Mouse (Mus musculus): Measurements from ENCODE around the gene Tada1.

The Tada1 gene

GRCm38 (mm10) chr1:166379013-166379629, at the start of gene Tada1:
Tada1 (plus strand) TSS chr1:166379097.
- DNase-seq (ENCODE audit: low read depth, low spot score), result peak; percentile 97

- peak; percentile 79 for DNase-seq (ENCODE audit: low read depth, low spot score)
These were observed 48.1 kb upstream of the Tada1 start for GRCm38 (mm10) chr1:166330752-166331151.

- peak; percentile 55 for DNase-seq (ENCODE audit: low read depth, low spot score)
These were observed 39.8 kb upstream of the Tada1 start for GRCm38 (mm10) chr1:166339110-166339509.

GRCm38 (mm10) chr1:166342060-166342459, 36.8 kb upstream of the Tada1 start:
- DNase-seq (ENCODE audit: low read depth, low spot score), result no peak

GRCm38 (mm10) chr1:166342539-166342938, 36.4 kb upstream of the Tada1 start:
- DNase-seq (ENCODE audit: low read depth, low spot score), result no peak

- DNase-seq (ENCODE audit: low read depth, low spot score), result no peak
These were observed 35.3 kb upstream of the Tada1 start for GRCm38 (mm10) chr1:166343586-166343985.

GRCm38 (mm10) chr1:166344300-166345077, 34.4 kb upstream of the Tada1 start:
- DNase-seq (ENCODE audit: low read depth, low spot score), result peak; percentile 70

- no peak for DNase-seq (ENCODE audit: low read depth, low spot score)
These were observed 33.3 kb upstream of the Tada1 start for GRCm38 (mm10) chr1:166345602-166346001.

- DNase-seq (ENCODE audit: low read depth, low spot score), result no peak
These were observed 32.0 kb upstream of the Tada1 start for GRCm38 (mm10) chr1:166346906-166347305.

GRCm38 (mm10) chr1:166349341-166349740, 29.6 kb upstream of the Tada1 start:
- no peak for DNase-seq (ENCODE audit: low read depth, low spot score)

- no peak for DNase-seq (ENCODE audit: low read depth, low spot score)
These were observed 29.1 kb upstream of the Tada1 start for GRCm38 (mm10) chr1:166349751-166350150.

- peak; percentile 95 for DNase-seq (ENCODE audit: low read depth, low spot score)
These were observed 18.6 kb upstream of the Tada1 start for GRCm38 (mm10) chr1:166360157-166360855.

GRCm38 (mm10) chr1:166360896-166361295, 18.0 kb upstream of the Tada1 start:
- no peak for DNase-seq (ENCODE audit: low read depth, low spot score)

- no peak for DNase-seq (ENCODE audit: low read depth, low spot score)
These were observed 17.1 kb upstream of the Tada1 start for GRCm38 (mm10) chr1:166361842-166362241.

GRCm38 (mm10) chr1:166362659-166363058, 16.2 kb upstream of the Tada1 start:
- DNase-seq (ENCODE audit: low read depth, low spot score), result no peak

GRCm38 (mm10) chr1:166363122-166363521, 15.8 kb upstream of the Tada1 start:
- DNase-seq (ENCODE audit: low read depth, low spot score), result no peak

GRCm38 (mm10) chr1:166377171-166377570, 1.7 kb upstream of the Tada1 start:
- DNase-seq (ENCODE audit: low read depth, low spot score), result no peak

GRCm38 (mm10) chr1:166378431-166379012, 375 bp upstream of the Tada1 start:
- DNase-seq (ENCODE audit: low read depth, low spot score), result no peak

GRCm38 (mm10) chr1:166379630-166380231, 834 bp downstream of the Tada1 start:
- peak; percentile 80 for DNase-seq (ENCODE audit: low read depth, low spot score)

GRCm38 (mm10) chr1:166381336-166381735, 2.4 kb downstream of the Tada1 start:
- DNase-seq (ENCODE audit: low read depth, low spot score), result no peak

- DNase-seq (ENCODE audit: low read depth, low spot score), result no peak
These were observed 2.9 kb downstream of the Tada1 start for GRCm38 (mm10) chr1:166381821-166382220.

GRCm38 (mm10) chr1:166382626-166383025, 3.7 kb downstream of the Tada1 start:
- DNase-seq (ENCODE audit: low read depth, low spot score), result no peak

Data from brain, adult 2 months (tissue).